Mouse (Mus musculus) limb, embryonic 12.5 days (tissue): Measurements from ENCODE around the gene Coil. TPM values are rescaled to one million over a fixed set of nuclear protein-coding genes. Genes with fewer than 3 reads are reported as not detected.

Source experiments
- ATAC-seq: fragments of 200-750 bp; cut with Nextera tagmentation; 2 replicates; pipeline ENCODE4 v1.8.0; 2017; ENCODE audit warnings: low read depth, moderate TSS enrichment; ENCODE audit not compliant: insufficient number of reproducible peaks, insufficient read depth, low FRiP score, low TSS enrichment
- H3K27ac ChIP-seq: fragments of 300-500 bp; sonication (generic); 2 replicates; pipeline ENCODE4 v1.5.1; 2016; ENCODE audit warnings: mild to moderate bottlenecking, moderate library complexity
- H3K27me3 ChIP-seq: fragments of 300-500 bp; sonication (generic); 2 replicates; pipeline ENCODE4 v1.6.1; 2016; ENCODE audit warnings: mild to moderate bottlenecking, moderate library complexity
- H3K36me3 ChIP-seq: fragments of 300-500 bp; sonication (generic); 2 replicates; pipeline ENCODE4 v1.6.1; 2016; ENCODE audit warnings: mild to moderate bottlenecking, moderate library complexity
- H3K4me1 ChIP-seq: fragments of 300-500 bp; sonication (generic); replicated peaks from 2 replicates; pipeline ENCODE4 v1.6.1; 2016
- H3K4me2 ChIP-seq: fragments of 300-500 bp; sonication (generic); 2 replicates; pipeline ENCODE4 v1.6.1; 2016; ENCODE audit warnings: mild to moderate bottlenecking, moderate library complexity
- H3K4me3 ChIP-seq: fragments of 300-500 bp; sonication (generic); replicated peaks from 2 replicates; pipeline ENCODE4 v1.5.1; 2016; ENCODE audit warnings: mild to moderate bottlenecking
- H3K9ac ChIP-seq: fragments of 300-500 bp; sonication (generic); replicated peaks from 2 replicates; pipeline ENCODE4 v1.6.1; 2016; ENCODE audit warnings: mild to moderate bottlenecking, moderate library complexity
- H3K9me3 ChIP-seq: fragments of 300-500 bp; sonication (generic); 2 replicates; pipeline ENCODE4 v1.6.1; 2016; ENCODE audit warnings: mild to moderate bottlenecking, moderate library complexity
- WGBS: fragments of 180-500 bp; shearing (Covaris S2); methylation state at CpG from one replicate; pipeline ENCODE4 v1.1.7; 2016; 5-methylcytosine and 5-hydroxymethylcytosine counted together
- polyA plus RNA-seq: library from polyadenylated mRNA; unstranded; fragments of >200 nt; fragmentation: Nextera tagmentation; extraction: Ambion mirVana; gene quantifications from 2 replicates; pipeline ENCODE4 v1.2.1, GENCODE M21; 2016

Coil gene
- 31.7 and 33.6 TPM in 2 replicates for polyA plus RNA-seq

DNA sequence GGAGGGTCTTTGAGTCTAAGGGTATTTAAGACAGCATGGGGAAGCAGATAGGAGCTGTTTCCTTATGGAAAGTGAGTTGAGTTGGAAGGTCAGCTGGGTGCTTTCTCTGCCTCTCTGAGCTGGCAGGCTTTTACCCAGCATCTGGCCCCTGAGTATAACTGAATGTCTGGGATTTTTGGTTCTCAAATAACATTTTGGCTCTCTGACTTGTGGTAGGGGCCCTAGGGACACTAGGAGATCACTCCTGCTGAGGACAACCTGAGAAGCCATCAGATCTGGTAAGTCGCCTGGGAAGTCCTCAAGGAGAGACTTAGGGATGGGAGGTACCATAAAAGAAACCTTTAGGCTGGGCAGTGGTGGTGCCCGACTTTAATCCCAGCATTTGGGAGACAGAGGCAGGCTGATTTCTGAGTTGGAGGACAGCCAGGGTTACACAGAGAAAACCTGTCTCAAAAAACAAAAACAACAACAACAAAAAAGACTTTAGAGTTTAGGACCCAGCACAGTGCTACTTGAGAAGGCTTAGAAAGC, at the start of gene Coil:
TSS of gene Coil (plus strand) at position 51 of the 531 bp plus-strand sequence.
- H3K4me3 ChIP-seq, result no peak within 1 kb of the TSS
- no peak within 1 kb of the TSS for H3K27ac ChIP-seq
- H3K4me2 ChIP-seq, result no peak within 1 kb of the TSS
- WGBS, result 31% methylated on average over 2 of the region's 2 CpGs
- H3K9ac ChIP-seq, result no peak within 1 kb of the TSS
- H3K36me3 ChIP-seq, result no peaks in the 10 kb centered on the region
- ATAC-seq, result no peak
- no peaks in the 10 kb centered on the region for H3K27me3 ChIP-seq
- peaks cover 8% of the 10 kb centered on the region; the same call in 1 of the 2 replicates for H3K4me1 ChIP-seq
- H3K9me3 ChIP-seq, result no peaks in the 10 kb centered on the region

DNA sequence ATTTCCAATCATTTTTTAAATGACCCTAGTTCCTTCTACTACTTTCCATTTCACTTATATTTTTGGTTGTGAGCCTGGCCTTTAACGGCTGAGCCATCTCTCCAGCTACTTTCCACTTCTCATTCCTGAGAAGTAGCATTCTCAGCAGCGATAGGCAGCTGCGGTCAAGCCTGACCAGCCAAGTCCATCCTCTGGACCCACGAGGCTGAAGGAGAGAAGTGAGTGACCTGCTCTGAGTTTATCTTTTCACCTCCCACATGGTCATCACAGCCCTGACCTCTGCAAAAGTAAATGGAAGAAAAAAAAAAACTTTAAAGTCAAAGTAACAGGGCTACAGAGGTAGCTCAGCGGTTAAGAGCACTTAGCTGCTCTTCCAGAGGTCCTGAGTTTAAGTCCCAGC, 43.5 kb upstream of the Coil start:
- H3K4me2 ChIP-seq, result no peak overlapping the region
- peaks cover 78% of the 10 kb centered on the region for H3K36me3 ChIP-seq
- H3K27ac ChIP-seq, result no peak overlapping the region
- no peak overlapping the region for H3K9ac ChIP-seq
- H3K9me3 ChIP-seq, result no peaks in the 10 kb centered on the region
- ATAC-seq, result no peak
- no peak overlapping the region for H3K4me3 ChIP-seq
- H3K27me3 ChIP-seq, result no peaks in the 10 kb centered on the region
- no peaks in the 10 kb centered on the region for H3K4me1 ChIP-seq
- 94% methylated on average over 5 of the region's 5 CpGs for WGBS

DNA sequence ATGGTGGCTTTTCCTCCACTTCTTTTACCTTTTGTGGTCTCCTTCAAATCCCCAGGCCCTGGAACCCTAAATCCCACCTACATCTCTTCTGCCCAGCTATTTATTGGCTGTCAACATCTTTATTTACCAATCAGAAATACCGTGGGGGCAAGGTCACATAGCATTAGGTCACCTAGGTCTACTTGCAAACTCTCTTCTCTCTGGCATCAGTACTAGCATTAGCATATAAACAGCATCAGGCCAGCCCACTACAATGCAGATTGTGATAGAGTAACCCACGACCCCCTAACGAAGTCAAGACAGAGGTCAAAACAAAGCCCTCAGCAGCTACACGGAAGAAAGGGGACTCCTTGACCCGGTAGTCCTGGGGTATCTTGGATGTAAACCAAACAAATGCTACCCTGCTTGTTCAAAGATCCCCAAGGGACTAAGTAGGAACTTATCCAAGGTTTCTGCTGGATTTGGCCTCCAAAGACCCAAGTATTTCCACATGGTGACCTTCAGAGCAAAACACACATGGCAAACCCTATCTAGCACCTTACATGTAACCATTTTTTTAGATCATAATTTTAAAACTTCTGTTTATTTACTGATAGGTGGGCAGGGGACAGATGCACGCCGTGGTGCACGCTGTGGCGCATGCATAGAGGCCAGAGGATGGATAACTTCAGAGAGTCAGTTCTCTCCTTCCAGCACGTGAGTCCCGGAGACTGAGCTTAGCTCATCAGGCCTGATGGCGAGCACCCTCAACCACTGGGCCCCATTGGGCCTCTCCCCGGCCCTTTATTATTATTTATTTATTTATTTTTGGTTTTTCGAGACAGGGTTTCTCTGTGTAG, 38.1 kb upstream of the Coil start:
- Histone ChIP-seq H3K9me3 (no peaks in the 10 kb centered on the region), H3K4me2 (no peak overlapping the region), H3K27me3 (no peaks in the 10 kb centered on the region), H3K4me3 (no peak overlapping the region), H3K36me3 (peaks cover 69% of the 10 kb centered on the region), H3K4me1 (no peaks in the 10 kb centered on the region), H3K27ac (no peak overlapping the region), H3K9ac (no peak overlapping the region)
- 83% methylated on average over 14 of the region's 14 CpGs for WGBS
- no peak for ATAC-seq

DNA sequence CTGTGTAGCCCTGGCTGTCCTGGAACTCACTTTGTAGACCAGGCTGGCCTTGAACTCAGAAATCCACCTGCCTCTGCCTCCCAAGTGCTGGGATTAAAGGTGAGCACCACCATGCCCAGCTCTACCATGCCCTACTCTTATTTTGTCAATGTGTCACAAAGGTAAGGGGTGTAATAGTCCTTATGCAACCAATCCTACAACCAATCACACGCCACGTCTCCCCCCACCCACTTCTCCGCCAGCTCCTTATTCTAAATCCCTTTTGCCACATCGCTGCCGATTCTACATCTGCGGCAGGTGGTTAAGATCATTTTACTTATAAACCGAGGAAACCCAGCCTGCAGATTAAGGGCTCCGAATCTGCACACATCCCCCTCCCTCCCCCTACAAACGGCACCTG, 37.0 kb upstream of the Coil start:
- Histone ChIP-seq H3K9me3 (no peaks in the 10 kb centered on the region), H3K4me3 (no peak overlapping the region), H3K4me1 (no peaks in the 10 kb centered on the region), H3K36me3 (peaks cover 69% of the 10 kb centered on the region), H3K27ac (no peak overlapping the region), H3K27me3 (no peaks in the 10 kb centered on the region), H3K9ac (no peak overlapping the region), H3K4me2 (no peak overlapping the region)
- no peak for ATAC-seq
- 92% methylated on average over 9 of the region's 9 CpGs for WGBS

DNA sequence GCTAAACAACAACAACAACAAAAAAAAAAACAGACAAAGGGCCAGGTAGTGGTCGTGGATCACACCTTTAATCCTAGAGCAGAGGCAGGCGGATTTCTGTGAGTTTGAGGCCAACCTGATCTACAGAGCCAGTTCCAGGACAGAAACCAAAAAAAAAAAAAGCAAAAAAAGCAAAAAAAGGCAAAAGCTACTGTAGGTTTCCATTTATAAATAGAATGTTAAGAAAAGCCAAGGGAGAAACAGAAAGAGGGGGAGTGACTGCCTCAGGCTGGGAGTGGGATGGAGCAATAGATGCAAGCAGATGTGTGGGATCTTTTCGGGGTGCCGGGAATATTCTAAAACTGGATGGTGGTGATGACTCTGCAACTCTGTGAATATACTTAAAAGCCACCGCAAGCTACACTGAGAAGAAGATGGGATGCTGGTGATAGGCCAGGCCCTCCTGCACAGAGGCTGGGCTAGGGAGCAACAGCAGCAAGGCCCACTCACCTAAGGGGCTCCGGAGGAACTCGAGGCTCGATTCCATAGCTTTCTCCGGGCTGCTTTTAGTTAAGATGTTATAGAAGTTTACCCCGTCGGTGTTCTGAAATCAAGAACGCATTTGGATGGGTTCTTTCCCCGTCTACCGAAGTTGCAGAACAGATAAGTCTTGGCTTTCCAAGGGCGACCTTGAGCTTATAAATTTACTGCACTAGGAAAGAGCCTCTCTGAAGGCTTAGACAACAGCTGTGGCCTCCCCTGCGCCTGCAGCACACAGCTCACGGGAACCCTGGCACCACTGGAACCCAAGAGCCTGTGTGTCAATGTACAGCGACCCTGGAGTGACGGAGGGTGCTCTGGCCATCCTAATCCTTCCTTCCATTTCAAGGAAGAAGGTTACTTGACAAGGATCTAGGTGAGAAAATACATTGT, 35.7 kb upstream of the Coil start:
- H3K36me3 ChIP-seq, result peaks cover 68% of the 10 kb centered on the region
- 92% methylated on average over 19 of the region's 19 CpGs for WGBS
- no peak overlapping the region for H3K9ac ChIP-seq
- H3K9me3 ChIP-seq, result no peaks in the 10 kb centered on the region
- H3K4me2 ChIP-seq, result no peak overlapping the region
- no peak for ATAC-seq
- H3K4me1 ChIP-seq, result no peaks in the 10 kb centered on the region
- H3K27me3 ChIP-seq, result no peaks in the 10 kb centered on the region
- H3K4me3 ChIP-seq, result no peak overlapping the region
- no peak overlapping the region for H3K27ac ChIP-seq

DNA sequence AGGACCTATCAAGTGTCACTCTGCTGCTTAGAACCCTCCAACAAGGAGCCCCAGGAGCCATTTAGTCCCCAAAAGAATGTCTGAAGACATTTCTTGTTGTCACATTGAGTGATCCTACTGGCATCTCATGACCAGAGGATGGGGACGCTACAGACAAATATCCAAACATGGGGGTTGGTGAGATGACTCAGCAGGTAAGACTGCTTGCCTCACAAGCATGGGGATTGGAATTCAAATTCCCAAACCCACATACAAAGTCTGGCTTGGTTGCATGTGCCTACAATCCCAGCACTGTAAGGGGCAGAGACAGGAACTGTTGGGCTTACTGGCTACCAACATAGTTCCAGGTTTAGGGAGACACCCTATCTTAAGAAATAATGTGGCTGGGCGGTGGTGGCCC, 32.2 kb upstream of the Coil start:
- no peak overlapping the region for H3K27ac ChIP-seq
- H3K4me1 ChIP-seq, result no peaks in the 10 kb centered on the region
- no peaks in the 10 kb centered on the region for H3K27me3 ChIP-seq
- no peak overlapping the region for H3K9ac ChIP-seq
- ATAC-seq, result no peak
- no peaks in the 10 kb centered on the region for H3K9me3 ChIP-seq
- H3K4me2 ChIP-seq, result no peak overlapping the region
- H3K36me3 ChIP-seq, result peaks cover 64% of the 10 kb centered on the region
- WGBS, result 92% methylated on average over 2 of the region's 2 CpGs
- no peak overlapping the region for H3K4me3 ChIP-seq

DNA sequence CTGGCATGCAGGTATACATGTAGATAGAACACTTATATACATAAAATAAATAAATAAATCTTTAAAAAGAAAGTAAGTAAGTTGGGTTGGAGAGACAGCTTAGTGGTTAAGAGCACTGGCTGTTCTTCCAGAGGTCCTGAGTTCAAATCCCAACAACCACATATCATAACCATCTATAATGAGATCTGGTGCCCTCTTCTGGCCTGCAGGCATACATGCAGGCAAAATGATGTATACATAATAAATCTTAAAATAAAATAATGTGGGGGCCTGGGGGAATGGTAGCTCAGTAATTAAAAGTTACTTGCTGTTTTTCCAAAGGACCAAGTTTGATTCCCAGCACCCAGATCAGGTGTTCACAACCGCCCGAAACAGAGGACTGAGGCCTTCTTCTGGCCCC, 31.3 kb upstream of the Coil start:
- H3K9me3 ChIP-seq, result no peaks in the 10 kb centered on the region
- no peaks in the 10 kb centered on the region for H3K27me3 ChIP-seq
- no peaks in the 10 kb centered on the region for H3K4me1 ChIP-seq
- H3K9ac ChIP-seq, result no peak overlapping the region
- ATAC-seq, result no peak
- no peak overlapping the region for H3K4me2 ChIP-seq
- WGBS, result 98% methylated on average over 2 of the region's 2 CpGs
- peaks cover 63% of the 10 kb centered on the region for H3K36me3 ChIP-seq
- no peak overlapping the region for H3K27ac ChIP-seq
- no peak overlapping the region for H3K4me3 ChIP-seq

DNA sequence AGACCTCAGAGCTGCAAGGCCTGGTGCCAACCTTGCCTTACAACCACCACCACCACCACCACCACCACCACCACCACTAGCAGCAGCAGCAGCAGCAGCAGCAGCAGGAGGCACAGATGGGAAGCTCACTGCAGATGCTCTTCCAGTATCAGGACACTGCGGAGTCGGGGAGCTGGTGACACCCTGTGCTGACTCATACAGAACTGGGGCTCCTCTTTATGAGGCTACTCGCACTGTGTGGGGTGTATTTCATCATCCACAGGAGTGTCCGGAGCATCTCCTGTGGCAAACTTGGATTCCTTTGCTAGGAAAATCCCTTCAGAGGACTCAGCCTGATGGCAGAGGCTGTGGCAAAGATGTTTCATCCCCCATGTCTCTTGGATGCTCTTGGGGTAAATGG, 30.4 kb upstream of the Coil start:
- Histone ChIP-seq H3K4me2 (no peak overlapping the region), H3K4me3 (no peak overlapping the region), H3K36me3 (peaks cover 66% of the 10 kb centered on the region), H3K9me3 (no peaks in the 10 kb centered on the region), H3K4me1 (no peaks in the 10 kb centered on the region), H3K9ac (no peak overlapping the region), H3K27ac (no peak overlapping the region), H3K27me3 (no peaks in the 10 kb centered on the region)
- WGBS, result 91% methylated on average over 4 of the region's 4 CpGs
- no peak for ATAC-seq

DNA sequence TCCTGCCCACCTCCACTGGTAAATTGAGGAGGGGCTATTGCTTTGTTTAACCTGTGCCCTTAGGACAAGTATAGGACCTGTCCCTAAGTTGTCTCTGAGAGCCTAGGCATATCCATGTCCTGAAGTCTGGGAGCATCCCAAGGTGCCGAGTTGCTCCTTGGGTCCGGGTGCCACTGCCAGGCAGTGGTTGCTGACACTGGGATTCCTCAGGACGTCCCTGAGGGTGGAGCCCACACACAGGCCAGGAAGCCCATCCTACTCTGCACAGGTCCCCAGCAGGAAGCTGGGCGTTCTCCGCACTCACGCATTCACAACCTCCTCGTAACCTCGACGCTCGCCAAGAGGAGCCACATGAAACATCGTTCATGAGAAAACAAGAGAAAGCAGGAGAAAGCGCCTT, 28.6 kb upstream of the Coil start:
- Histone ChIP-seq H3K9me3 (no peaks in the 10 kb centered on the region), H3K4me2 (no peak overlapping the region), H3K27ac (no peak overlapping the region), H3K4me1 (no peaks in the 10 kb centered on the region), H3K4me3 (no peak overlapping the region), H3K9ac (no peak overlapping the region), H3K27me3 (no peaks in the 10 kb centered on the region), H3K36me3 (peaks cover 73% of the 10 kb centered on the region)
- no peak for ATAC-seq
- WGBS, result 75% methylated on average over 12 of the region's 12 CpGs

DNA sequence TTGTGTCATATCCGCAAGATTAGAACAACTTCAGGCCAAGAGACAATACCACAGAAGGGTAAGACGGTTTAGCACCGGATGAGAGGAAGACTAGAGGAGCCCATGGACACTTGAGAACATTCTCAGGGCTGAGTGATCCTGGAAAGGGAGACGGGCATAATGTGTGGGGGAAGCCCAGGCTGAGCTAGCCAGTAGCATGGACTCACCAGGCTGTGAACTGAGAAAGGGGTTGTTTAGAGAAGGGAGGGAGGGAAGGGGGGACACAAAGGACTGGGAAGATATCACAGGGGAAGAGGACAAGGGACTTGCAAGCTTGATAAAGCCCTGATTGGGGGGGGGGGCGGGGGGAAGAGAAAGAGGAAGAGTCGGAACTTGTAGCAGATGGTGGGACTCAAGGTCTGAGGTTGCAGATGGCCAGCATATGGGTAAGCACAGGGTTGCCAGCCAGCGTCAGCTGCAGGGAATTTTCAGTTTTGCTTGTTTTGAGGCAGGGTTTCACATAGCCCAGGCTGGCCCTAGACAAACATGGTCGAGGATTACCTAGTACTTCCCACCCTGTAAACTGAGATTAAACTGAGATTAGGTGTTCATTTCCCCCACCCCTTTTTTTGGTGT, 24.0 kb upstream of the Coil start:
- no peak overlapping the region for H3K4me3 ChIP-seq
- H3K9me3 ChIP-seq, result no peaks in the 10 kb centered on the region
- 86% methylated on average over 7 of the region's 8 CpGs for WGBS
- H3K4me2 ChIP-seq, result no peak overlapping the region
- H3K36me3 ChIP-seq, result peaks cover 66% of the 10 kb centered on the region
- H3K27ac ChIP-seq, result no peak overlapping the region
- no peak overlapping the region for H3K9ac ChIP-seq
- H3K4me1 ChIP-seq, result no peaks in the 10 kb centered on the region
- H3K27me3 ChIP-seq, result no peaks in the 10 kb centered on the region
- ATAC-seq, result no peak

DNA sequence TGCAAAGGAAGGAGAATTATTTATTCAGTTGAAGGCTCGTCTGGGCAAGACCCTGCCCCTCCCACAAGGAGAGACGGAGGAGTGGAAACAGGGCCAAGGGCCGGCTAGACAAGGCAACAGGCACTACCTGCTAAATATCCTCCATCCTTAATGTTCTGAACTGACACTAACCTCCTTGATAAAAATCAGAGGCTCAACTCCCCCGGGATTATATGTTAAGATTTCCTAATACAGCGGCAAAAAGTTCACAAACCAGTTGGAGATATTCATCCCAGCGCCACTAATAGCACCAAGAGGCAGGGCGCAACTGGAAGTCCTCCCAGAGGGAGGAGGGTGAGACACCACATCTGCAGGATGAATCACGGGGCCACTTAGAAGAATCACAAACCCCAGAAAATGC, 21.2 kb upstream of the Coil start:
- Histone ChIP-seq H3K27ac (no peak overlapping the region), H3K4me2 (no peak overlapping the region), H3K9me3 (no peaks in the 10 kb centered on the region), H3K9ac (no peak overlapping the region), H3K4me3 (no peak overlapping the region), H3K4me1 (0 out of 2 replicates have a peak, but pooled peaks cover 4% of the 10 kb centered on the region), H3K27me3 (no peaks in the 10 kb centered on the region), H3K36me3 (peaks cover 65% of the 10 kb centered on the region)
- ATAC-seq, result no peak
- 77% methylated on average over 8 of the region's 8 CpGs for WGBS
